Mouse (Mus musculus) liver, embryonic 12.5 days (tissue): ENCODE measurements around the gene Sh3d21. TPM values are rescaled to one million over a fixed set of nuclear protein-coding genes. Genes with fewer than 3 reads are reported as not detected.

Experiments
- ATAC-seq: fragments of 200-750 bp; cut with Nextera tagmentation; 2 replicates; pipeline ENCODE4 v1.8.0; 2017; ENCODE audit warnings: moderate number of reproducible peaks, mild to moderate bottlenecking, moderate library complexity
- H3K27ac ChIP-seq: fragments of 300-500 bp; sonication (generic); 2 replicates; pipeline ENCODE4 v1.5.1; 2016; ENCODE audit warnings: mild to moderate bottlenecking
- H3K27me3 ChIP-seq: fragments of 300-500 bp; sonication (generic); replicated peaks from 2 replicates; pipeline ENCODE4 v1.6.1; 2016; ENCODE audit warnings: mild to moderate bottlenecking, moderate library complexity
- H3K36me3 ChIP-seq: fragments of 300-500 bp; sonication (generic); 2 replicates; pipeline ENCODE4 v1.6.1; 2016; ENCODE audit warnings: mild to moderate bottlenecking, moderate library complexity
- H3K4me1 ChIP-seq: fragments of 300-500 bp; sonication (generic); 2 replicates; pipeline ENCODE4 v1.6.1; 2016
- H3K4me2 ChIP-seq: fragments of 300-500 bp; sonication (generic); 2 replicates; pipeline ENCODE4 v1.6.1; 2016; ENCODE audit warnings: mild to moderate bottlenecking, moderate library complexity
- H3K4me3 ChIP-seq: fragments of 300-500 bp; sonication (generic); 2 replicates; pipeline ENCODE4 v1.5.1; 2016; ENCODE audit warnings: mild to moderate bottlenecking, moderate library complexity
- H3K9ac ChIP-seq: fragments of 300-500 bp; sonication (generic); 2 replicates; pipeline ENCODE4 v1.6.1; 2016; ENCODE audit warnings: mild to moderate bottlenecking, moderate library complexity
- H3K9me3 ChIP-seq: fragments of 300-500 bp; sonication (generic); replicated peaks from 2 replicates; pipeline ENCODE4 v1.6.1; 2016; ENCODE audit warnings: mild to moderate bottlenecking, moderate library complexity
- WGBS: fragments of 180-500 bp; shearing (Covaris S2); methylation state at CpG from one replicate; pipeline ENCODE4 v1.1.7; 2016; ENCODE audit not compliant: insufficient replicate concordance; 5-methylcytosine and 5-hydroxymethylcytosine counted together
- polyA plus RNA-seq: library from polyadenylated mRNA; unstranded; fragments of >200 nt; fragmentation: Nextera tagmentation; extraction: Ambion mirVana; gene quantifications from 2 replicates; pipeline ENCODE4 v1.2.1, GENCODE M21; 2016

Sh3d21 gene
- polyA plus RNA-seq, 1 experiment from 2014 or later, result 1.3 TPM

GRCm38 (mm10) chr4:126115871-126116521, 47.3 kb downstream of the Sh3d21 start:
- no peak for ATAC-seq
- 69% methylated on average over 6 of the region's 6 CpGs for WGBS

GRCm38 (mm10) chr4:126115411-126115810, 47.9 kb downstream of the Sh3d21 start:
- H3K36me3 ChIP-seq, result peaks cover 7% of the 10 kb centered on the region; the same call in 1 of the 2 replicates
- H3K9ac ChIP-seq, result no peak overlapping the region
- H3K4me2 ChIP-seq, result no peak overlapping the region
- H3K9me3 ChIP-seq, result no peaks in the 10 kb centered on the region
- no peak overlapping the region for H3K4me3 ChIP-seq
- WGBS, result 85% methylated on average over 9 of the region's 9 CpGs
- no peaks in the 10 kb centered on the region for H3K27me3 ChIP-seq
- peaks cover 44% of the 10 kb centered on the region for H3K4me1 ChIP-seq
- no peak for ATAC-seq
- H3K27ac ChIP-seq, result no peak overlapping the region

More at GRCm38 (mm10) chr4:126115871-126116521, 47.3 kb downstream of the Sh3d21 start:
- Histone ChIP-seq H3K9me3 (no peaks in the 10 kb centered on the region), H3K36me3 (peaks cover 13% of the 10 kb centered on the region), H3K4me1 (peaks cover 38% of the 10 kb centered on the region), H3K4me2 (no peak overlapping the region), H3K9ac (no peak overlapping the region), H3K27me3 (no peaks in the 10 kb centered on the region), H3K4me3 (no peak overlapping the region), H3K27ac (no peak overlapping the region)

GRCm38 (mm10) chr4:126113943-126114342, 49.3 kb downstream of the Sh3d21 start:
- peak; percentile 29 for ATAC-seq
- no peak overlapping the region for H3K4me2 ChIP-seq
- H3K27ac ChIP-seq, result no peak overlapping the region
- 11% methylated on average over 6 of the region's 6 CpGs for WGBS
- peaks cover 58% of the 10 kb centered on the region for H3K4me1 ChIP-seq
- no peak overlapping the region for H3K9ac ChIP-seq
- no peaks in the 10 kb centered on the region for H3K9me3 ChIP-seq
- peaks cover 7% of the 10 kb centered on the region; the same call in 1 of the 2 replicates for H3K36me3 ChIP-seq
- H3K27me3 ChIP-seq, result no peaks in the 10 kb centered on the region
- no peak overlapping the region for H3K4me3 ChIP-seq

GRCm38 (mm10) chr4:126113243-126113642, 50.0 kb downstream of the Sh3d21 start:
- WGBS, result 75% methylated on average over 4 of the region's 4 CpGs
- no peak for ATAC-seq
- Histone ChIP-seq H3K4me2 (no peak overlapping the region), H3K4me3 (no peak overlapping the region), H3K9me3 (no peaks in the 10 kb centered on the region), H3K27ac (no peak overlapping the region; the same call in 1 of the 2 replicates), H3K4me1 (peaks cover 65% of the 10 kb centered on the region), H3K27me3 (no peaks in the 10 kb centered on the region), H3K9ac (no peak overlapping the region), H3K36me3 (peaks cover 7% of the 10 kb centered on the region; the same call in 1 of the 2 replicates)

- H3K27ac ChIP-seq, result peak overlapping the region; percentile 72
- no peaks in the 10 kb centered on the region for H3K27me3 ChIP-seq
- H3K4me2 ChIP-seq, result peak overlapping the region; percentile 34
- H3K9ac ChIP-seq, result peak overlapping the region; percentile 29; the same call in 1 of the 2 replicates
- H3K4me3 ChIP-seq, result no peak overlapping the region
- 30% methylated on average over 7 of the region's 7 CpGs for WGBS
- no peaks in the 10 kb centered on the region for H3K36me3 ChIP-seq
- no peak for ATAC-seq
- H3K4me1 ChIP-seq, result peaks cover 83% of the 10 kb centered on the region
- H3K9me3 ChIP-seq, result no peaks in the 10 kb centered on the region
Measured at GRCm38 (mm10) chr4:126111153-126111549, 52.1 kb downstream of the Sh3d21 start.

- H3K27ac ChIP-seq, result peak overlapping the region; percentile 72
- H3K36me3 ChIP-seq, result no peaks in the 10 kb centered on the region
- H3K9ac ChIP-seq, result peak overlapping the region; percentile 29; the same call in 1 of the 2 replicates
- peaks cover 82% of the 10 kb centered on the region for H3K4me1 ChIP-seq
- no peaks in the 10 kb centered on the region for H3K27me3 ChIP-seq
- ATAC-seq, result peak; percentile 47; the same call in 1 of the 2 replicates
- H3K4me2 ChIP-seq, result peak overlapping the region; percentile 34
- H3K9me3 ChIP-seq, result no peaks in the 10 kb centered on the region
- H3K4me3 ChIP-seq, result no peak overlapping the region
- WGBS, result 12% methylated on average over 12 of the region's 12 CpGs
Measured at GRCm38 (mm10) chr4:126110374-126111152, 52.7 kb downstream of the Sh3d21 start.

- Histone ChIP-seq H3K4me2 (peak overlapping the region; percentile 34), H3K27me3 (no peaks in the 10 kb centered on the region), H3K4me3 (no peak overlapping the region), H3K27ac (peak overlapping the region; percentile 72; the same call in 1 of the 2 replicates), H3K4me1 (peaks cover 83% of the 10 kb centered on the region), H3K9ac (peak overlapping the region; percentile 29; the same call in 1 of the 2 replicates), H3K9me3 (no peaks in the 10 kb centered on the region), H3K36me3 (no peaks in the 10 kb centered on the region)
- WGBS, result 64% methylated on average over 10 of the region's 10 CpGs
- ATAC-seq, result no peak
Measured at GRCm38 (mm10) chr4:126109613-126110373, 53.5 kb downstream of the Sh3d21 start.

- ATAC-seq, result no peak
- H3K9ac ChIP-seq, result no peak overlapping the region
- no peaks in the 10 kb centered on the region for H3K27me3 ChIP-seq
- 59% methylated on average over 8 of the region's 8 CpGs for WGBS
- no peaks in the 10 kb centered on the region for H3K36me3 ChIP-seq
- H3K4me2 ChIP-seq, result no peak overlapping the region
- no peaks in the 10 kb centered on the region for H3K9me3 ChIP-seq
- H3K4me3 ChIP-seq, result no peak overlapping the region
- peaks cover 77% of the 10 kb centered on the region for H3K4me1 ChIP-seq
- H3K27ac ChIP-seq, result no peak overlapping the region
Measured at GRCm38 (mm10) chr4:126108061-126108740, 55.1 kb downstream of the Sh3d21 start.

GRCm38 (mm10) chr4:126105131-126105783, 58.0 kb downstream of the Sh3d21 start:
- no peaks in the 10 kb centered on the region for H3K36me3 ChIP-seq
- H3K4me1 ChIP-seq, result peaks cover 88% of the 10 kb centered on the region
- no peaks in the 10 kb centered on the region for H3K9me3 ChIP-seq
- H3K4me3 ChIP-seq, result peak overlapping the region; percentile 96
- peak overlapping the region; percentile 93; the same call in 1 of the 2 replicates for H3K9ac ChIP-seq
- ATAC-seq, result no peak
- H3K27ac ChIP-seq, result no peak overlapping the region; the same call in 1 of the 2 replicates
- no peaks in the 10 kb centered on the region for H3K27me3 ChIP-seq
- 69% methylated on average over 7 of the region's 7 CpGs for WGBS
- peak overlapping the region; percentile 98 for H3K4me2 ChIP-seq

GRCm38 (mm10) chr4:126104261-126105075, 58.8 kb downstream of the Sh3d21 start:
- peak overlapping the region; percentile 99 for H3K27ac ChIP-seq
- H3K4me3 ChIP-seq, result peak overlapping the region; percentile 96
- under 1% methylated on average over 32 of the region's 34 CpGs for WGBS

More at GRCm38 (mm10) chr4:126104261-126105075, 58.8 kb downstream of the Sh3d21 start:
- ATAC-seq, result no peak
- Histone ChIP-seq H3K9ac (peak overlapping the region; percentile 93), H3K9me3 (no peaks in the 10 kb centered on the region), H3K4me2 (peak overlapping the region; percentile 98), H3K4me1 (peaks cover 88% of the 10 kb centered on the region), H3K36me3 (no peaks in the 10 kb centered on the region), H3K27me3 (no peaks in the 10 kb centered on the region)
